Mouse (Mus musculus) thymus, adult 18-20 months (tissue): ENCODE results near the gene Galnt2.

Experiments used
- DNase-seq, 2 experiments: peaks; one replicate each; pipeline ENCODE4 v3.0.0; 2022; ENCODE audit warnings: mixed read lengths in 2 of 2

Gene Galnt2

DNA sequence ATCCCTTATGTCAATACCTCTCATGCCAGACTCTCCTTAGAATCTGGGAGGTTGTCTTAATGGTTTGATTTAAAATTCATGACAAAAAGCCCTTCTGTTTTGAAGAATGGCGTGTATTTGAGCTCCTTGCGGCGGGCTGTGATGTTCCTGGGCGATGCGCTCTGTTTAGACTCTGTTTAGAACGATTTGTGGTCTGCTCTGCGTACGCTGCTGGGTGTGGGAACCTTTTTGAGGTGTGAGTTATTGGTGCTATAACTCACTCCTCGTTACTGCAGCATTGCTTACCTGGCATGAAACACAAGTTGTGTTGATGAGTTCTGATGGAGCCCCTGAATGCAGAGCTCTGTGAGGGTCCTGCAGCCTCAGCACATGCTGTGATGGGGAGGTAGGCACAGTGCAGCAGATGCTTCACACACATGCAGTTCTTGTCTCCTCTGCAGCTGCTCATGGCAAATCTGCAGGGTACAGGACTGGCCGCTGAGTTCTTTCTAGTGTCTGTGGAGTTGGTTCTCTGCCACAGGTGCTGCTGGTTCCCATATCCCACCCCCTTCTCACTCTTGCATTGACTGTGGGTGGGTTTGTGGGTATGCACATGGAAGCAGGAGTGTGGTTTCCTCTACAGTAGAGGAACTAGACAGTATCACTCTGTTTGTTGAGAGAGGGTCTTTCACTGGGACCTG, 43.4 kb downstream of the Galnt2 start:
- peak; percentile 56 to 74 for DNase-seq

DNA sequence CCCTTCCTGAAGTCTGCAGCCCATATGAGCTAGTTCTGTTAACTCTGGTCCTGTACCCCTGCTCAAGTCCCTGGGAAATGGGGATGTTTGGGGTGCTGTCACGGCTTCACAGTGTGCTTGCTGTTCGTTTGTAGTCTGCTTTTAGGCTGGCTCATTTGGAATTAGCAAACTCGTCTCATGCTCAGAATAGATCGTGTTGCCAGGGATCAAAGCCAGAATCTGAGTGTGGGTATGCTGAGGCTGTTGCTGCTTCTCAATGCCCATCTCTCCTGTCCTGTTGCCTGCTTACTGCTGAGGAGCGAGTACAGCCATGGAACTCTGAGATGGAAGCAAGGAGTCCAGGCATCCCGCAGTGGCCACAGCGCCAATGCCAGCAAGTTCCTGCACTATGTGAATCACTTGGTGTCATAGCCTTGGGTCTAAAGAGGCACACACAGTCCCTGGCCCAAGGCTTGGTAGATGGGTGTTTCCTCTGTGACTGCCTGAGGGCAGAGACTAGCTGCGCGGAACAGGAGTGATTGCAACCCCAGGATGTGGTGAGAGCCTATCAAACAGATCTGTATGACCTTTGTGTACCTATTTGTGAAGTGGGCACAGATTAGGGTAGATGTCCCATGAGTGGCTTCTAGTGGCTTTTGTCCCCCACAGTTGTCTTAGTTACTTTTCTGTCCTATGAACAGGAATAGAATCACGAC, 44.3 kb downstream of the Galnt2 start:
- no peak for DNase-seq

DNA sequence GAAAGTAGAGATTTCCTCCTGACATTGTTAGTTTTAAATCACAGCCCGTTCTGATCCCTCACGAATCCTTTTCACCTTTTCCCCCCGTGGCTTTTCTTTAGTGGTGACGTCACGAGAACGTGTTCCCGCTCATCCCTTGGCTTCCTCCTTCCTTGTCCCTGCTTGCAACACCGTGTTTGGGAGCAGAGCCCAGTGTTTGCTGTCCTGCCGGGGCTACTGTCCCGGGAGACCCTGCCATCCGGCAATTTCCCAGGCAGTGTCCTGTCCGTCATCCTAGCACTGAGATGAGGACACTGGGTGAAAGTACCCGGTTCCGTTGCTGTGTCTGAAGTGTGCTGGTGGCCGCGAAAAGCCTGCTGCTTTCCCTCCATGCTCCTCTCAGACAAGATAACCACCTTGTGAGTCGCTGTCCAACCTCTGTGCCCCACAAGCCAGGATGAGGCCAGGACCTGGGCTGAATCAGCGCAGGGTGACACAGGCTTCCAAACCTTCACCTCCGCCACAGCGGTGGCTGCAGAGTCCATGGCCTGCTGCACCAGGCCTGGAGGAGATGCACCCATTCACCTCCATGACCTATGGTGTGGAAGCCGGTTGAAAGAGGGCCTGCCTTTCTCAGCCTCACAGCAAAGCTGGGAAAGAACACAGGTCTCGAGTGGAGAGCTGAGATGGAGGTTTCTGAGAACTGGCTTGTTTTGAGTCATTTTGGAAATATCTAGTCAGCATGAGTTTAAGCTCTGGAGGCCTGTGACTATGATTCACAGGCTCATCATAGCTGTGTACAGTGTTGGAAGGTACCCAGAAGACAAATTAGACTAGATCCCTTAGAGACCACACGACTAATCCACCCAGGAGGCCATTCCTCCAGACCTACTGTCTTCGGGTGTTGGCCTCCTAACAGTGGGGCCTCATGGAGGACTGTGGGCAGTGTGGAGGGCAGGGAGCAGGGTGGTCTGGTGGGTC, 47.0 kb downstream of the Galnt2 start:
- no peak for DNase-seq

DNA sequence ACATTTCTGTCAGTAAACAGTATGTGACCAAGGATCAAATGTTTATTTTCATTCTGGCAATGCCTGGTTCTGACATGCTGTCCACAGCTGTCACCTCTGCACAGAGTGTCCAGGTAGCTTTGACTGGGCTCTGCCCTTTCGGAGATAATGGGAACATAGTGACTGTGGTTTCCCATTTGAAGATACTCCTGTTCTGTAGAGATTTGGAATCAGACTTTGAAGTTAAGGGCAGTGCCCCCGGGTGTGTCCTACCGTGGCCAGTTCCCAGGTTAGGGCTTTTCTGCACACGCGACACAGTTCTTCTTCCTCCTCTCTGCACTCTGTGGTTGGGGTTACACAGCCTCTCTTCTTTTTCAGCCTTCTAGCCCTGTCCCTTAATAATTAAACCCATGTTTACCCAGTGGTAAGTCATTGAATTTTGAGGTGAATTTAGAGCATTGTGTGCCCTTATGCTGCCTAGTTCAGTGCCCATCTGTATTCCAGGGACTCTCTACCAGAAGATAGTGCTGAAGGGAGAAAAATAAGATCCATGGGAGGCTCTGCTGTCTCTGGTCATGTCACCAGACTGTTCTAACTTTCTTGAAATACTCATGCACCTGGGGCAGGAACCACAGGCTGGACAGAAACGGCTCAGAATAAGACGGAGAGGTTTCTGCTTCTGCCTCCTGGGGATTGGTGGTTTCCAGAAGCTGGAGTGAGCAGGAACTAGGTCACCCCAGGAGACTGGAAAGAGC, 47.9 kb downstream of the Galnt2 start:
- DNase-seq: no peak

DNA sequence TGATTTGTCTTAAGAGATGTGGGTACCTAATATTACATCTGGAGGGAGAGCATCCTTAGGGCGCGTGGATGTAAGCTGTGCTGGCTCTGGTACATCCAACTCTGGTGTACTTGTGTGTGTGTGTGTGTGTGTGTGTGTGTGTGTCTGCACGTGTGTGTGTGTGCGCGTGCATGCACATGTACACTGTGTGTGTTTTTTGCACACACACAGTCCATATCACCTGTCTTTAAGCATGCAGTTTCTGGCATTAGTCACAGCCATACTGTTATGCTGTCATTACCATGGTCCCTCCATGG, 48.4 kb downstream of the Galnt2 start:
- DNase-seq: no peak

DNA sequence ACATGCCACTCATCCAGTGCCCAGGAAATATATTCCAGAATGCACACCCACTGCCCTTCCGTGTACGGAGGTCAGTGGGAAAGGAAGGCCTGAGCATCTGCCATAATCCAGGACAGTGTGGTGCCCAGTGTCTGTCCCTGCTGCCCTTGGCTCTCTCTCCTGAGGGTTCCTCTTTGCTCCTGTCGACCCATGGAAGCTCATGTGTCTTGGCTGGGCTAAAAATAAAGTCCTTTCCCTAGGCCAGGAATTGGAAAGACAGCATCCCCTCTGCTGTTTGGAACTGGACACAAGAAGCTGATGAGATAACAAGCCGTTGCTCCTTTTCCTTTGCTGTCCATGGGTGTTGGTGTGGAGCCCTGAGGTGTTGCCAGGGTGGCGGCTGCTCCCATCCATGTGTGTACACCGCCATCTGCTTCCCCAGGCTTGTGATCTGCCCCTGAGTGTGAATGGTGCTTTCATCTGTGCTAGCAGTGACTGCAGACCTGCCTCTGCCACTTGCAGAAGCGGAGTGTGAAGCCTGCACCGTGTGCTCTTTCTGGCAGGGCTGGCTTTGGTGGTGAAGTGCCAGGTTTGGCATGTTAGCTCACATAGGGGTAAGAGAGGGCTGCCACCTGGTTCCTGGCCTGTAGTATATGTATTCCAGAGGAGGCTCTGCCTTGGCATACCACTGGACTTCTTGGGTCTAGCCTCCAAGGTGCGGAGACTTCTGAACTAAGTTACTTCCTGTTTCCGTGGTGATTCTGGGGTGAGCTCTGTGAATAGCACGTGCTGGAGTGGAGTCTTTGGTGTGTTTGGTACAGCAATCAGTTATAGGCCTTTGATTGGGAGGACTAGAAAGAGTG, 50.7 kb downstream of the Galnt2 start:
- no peak for DNase-seq

DNA sequence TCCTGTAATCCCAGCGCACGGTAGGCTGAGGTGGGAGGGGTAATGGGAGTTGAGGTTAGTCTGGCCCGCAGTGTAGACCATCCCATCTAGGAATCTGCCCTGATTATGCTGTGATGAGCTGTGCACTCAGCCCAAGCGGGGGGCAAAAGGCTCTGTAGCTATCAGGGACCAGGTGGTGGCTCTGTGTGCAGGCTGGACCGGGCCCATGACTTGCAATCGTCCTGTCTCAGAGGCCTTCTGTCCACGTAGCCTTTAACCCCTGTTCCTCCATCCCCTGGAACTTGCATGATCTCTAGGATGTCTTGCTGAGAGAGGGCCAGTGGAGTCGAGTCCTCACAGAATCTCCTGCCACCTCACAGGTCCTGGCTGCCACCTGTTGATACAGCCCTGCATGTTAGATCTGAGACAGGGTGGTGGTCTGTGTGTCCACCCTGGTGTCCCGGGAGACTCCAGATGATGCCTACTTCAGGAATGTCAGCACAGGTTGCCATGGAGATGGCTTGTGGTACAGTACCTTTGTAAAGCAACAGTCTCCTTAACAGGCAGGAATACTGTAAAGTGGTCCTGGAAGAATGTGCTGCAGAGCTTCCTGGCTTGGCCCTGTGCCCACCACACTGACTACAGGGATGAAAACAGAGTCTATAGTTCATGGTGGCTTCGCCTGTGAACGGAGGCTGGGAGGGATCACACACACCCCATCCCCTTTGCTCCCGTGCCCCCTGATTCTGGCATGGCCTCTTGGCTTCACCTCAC, 51.9 kb downstream of the Galnt2 start:
- no peak for DNase-seq

DNA sequence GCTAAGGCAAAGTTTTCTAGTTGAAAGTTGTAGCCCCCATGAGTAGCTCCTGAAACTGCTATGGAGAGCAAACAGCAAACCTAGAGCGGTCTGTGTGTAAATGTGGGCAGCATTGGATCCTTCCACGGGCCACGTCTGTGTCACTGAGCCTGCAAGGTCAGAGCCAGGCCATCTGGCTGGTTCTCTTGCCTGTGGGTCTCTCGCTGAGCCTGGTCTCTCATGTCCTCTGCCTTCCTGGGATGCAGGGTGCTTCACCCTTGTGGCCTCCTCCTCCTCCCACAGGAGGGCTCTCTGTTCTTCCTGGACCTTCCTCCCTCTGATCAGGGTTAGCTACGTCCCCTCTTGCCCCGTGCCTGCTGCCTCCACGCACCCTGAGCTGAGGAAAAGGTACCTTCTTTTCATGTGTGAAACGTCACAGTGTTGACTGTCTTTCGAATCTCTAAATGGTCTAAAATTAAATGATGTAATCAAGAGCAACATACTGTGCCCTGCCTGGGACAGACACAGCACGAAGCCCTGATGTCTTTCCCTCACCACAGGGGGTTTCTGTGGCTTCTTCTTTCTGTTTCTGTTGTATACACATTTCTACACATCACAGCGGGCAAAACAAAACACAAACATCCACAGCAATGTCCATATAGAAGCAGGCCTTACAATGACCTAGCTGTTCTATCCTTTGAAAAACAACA, 52.6 kb downstream of the Galnt2 start:
- DNase-seq: no peak

DNA sequence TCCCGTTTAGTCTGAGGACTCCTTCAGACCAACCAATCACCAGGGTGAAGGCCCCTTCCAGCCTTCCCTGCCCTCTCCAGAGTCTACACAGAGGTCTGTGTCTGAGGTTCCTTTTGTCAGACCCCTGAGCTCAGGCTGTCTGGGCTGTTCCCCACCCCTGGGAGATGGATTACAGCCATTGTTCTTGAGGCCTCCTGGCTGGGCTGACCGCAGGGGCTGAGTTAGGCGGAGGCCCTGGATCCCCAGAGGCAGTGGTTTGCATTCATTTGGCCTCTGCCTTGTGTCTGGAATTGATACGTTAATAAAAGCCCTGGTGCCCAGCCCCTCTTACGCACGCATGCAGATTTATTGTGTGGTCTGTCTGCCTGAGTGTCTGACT, 53.1 kb downstream of the Galnt2 start:
- no peak for DNase-seq

DNA sequence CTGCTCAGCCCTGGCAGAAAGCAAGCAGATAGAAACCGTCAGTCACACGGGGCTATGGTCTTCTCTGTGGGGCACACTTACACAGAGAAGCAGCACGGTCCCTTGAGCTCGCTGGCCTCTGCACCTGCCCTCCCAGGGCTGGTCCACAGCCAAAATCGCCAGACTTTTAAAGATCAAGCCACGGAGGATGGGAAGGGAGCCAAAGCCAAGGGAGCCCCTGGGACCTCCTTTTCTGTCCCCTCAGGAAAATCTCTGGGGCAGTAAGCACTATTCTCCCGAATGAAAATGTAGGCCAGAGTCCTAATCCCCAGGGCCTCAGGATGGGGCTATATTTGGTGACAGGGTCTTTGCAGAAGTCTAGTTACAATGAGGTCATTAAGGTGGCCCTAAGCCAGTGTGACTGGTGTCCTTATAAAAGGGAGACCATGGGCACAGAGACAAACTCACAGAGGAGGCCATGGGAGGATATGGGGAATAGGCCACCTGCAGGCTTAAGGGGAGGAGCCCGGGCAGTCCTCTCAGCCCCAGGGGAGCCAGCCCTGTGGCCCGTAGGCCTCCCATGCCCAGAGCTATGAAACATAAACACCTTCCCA, 53.9 kb downstream of the Galnt2 start:
- no peak for DNase-seq

DNA sequence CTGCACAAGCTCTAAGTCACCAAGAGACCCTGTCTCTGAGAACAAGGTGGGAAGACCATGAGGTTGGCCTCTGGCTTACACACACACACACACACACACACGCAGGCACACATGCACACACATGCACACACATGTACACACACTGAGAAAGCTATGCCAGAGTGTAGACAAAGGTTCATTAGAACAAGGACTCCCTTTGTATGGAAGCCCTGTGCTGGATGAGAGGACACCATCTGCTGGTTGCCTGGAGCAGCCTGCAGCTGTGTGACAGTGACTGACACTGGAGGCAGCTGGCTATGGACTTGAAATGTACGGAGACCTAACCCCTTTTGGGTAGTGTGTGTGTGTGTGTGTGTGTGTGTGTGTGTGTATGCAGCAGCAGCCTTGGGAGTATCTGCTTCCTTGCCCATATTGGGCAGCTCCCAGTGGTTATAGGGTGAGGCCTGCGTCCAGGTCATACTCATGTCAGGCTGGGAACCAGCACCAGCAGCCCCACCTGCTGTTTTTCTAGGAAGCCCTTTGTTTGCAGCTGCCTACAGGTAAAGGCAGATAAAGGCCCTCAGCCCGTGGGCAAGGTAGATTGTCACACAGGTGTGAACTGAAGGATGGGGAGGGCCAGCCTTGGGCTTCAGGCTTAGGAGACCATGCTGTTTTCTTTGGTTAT, 55.4 kb downstream of the Galnt2 start:
- DNase-seq: no peak

DNA sequence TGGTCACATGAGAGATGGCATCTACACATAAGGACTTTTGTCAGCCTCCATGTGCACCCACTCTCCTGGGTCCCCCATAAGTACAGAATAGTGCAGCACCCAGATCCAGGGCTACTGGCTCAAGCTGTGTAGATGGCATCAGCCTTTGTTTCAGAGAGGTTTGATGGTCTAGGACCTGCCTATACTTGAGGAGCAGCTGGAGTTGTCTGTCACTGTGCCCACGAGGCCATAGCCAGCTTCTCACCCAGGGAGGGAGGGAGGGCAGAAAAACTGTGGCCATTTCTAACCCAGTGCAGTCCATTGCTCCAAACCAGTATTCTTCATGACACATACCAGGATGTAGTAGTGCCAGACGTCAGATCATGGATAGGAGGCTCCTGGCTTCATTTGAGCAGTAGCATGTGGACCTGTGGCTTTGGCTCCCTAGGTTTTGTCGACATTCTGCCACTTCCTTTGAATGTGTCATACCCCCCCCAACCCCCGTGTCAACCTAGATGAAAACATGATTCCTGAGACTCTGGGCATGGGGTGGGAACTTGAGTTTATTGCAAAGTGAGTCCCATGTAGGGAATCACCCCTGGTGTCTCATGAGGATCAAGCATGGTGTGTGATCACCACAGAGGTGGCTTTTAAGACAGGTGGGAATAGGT, 57.1 kb downstream of the Galnt2 start:
- DNase-seq: no peak

DNA sequence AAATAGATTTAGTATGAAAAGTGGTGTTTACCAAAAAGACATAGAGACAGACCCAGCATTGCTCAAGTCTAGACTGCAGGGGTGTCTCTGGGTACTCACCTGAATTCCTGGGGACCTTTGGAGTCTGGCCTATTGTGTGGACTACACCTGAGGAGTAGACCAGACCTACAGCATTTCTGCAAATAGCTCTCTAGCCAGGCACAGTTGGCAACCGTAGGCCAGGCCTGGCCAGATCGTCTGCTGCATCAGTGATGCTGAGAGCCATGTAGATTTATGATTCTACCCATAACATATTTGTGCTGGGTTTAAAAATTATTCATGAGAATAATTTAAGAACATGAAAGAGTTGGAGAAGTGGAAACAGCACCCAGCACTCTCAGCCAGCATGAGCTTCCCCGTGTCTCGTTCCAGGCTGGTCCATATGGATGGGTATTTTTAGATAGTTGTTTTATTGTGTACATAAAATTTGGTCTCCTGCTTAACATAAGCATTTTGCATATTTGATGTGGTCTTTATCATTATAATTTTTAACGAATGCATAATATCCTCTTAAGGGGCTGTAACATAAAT, 58.4 kb downstream of the Galnt2 start:
- DNase-seq: no peak

DNA sequence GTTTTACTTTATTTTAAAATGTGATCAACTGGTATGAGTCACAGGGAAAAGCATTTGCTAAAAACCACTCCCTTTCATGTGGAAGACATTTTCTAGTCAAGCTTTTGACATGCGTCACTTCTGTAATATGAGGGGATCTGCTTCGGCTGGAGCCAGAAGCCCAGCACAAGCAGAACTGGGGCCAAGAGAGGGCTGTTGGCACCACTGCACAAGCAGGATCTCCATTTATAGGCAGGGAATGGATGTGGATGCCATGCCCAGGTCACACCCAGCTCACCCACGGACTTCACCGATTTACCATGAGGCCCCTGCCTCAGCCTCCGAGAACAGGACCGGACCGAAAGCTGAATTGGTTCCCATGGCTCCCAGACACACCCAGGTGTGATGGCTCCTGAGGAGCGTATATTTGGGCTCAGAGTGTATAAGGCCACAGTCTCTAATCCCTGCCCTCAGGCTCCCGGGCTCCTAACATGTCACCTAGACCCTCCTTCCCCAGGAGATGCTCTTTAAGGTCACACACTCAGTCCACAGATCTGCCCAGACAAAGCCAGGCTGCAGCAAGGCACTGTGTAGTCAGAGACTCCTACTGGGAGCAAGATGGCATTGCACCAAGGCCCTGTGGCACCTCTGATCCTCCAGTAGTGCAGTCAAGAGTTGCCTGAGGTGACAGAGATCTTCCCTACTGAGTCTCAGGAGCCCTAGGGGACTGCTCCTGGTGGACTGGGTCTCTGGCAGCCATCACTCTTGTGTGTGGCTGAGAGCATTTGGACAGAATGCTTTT, 59.9 kb downstream of the Galnt2 start:
- DNase-seq: no peak

DNA sequence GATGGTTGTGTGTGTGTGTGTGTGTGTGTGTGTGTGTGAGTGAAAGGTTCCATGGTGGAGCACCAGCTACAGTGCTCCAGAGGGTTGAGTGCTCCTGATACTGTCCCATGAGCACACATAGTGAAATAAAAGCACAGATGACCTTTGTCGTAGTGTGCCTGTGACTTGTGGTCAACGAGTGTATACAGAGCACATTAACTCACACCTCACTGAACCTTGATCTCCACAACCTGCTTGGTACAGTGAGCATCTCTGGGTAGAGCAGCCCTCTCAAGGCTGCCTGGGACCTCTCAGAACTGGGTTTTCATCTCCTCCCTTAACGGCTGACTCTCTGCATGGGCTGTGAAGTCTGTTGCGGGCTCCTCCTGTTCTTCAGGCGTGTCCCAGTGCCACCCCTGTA, 60.5 kb downstream of the Galnt2 start:
- no peak for DNase-seq

DNA sequence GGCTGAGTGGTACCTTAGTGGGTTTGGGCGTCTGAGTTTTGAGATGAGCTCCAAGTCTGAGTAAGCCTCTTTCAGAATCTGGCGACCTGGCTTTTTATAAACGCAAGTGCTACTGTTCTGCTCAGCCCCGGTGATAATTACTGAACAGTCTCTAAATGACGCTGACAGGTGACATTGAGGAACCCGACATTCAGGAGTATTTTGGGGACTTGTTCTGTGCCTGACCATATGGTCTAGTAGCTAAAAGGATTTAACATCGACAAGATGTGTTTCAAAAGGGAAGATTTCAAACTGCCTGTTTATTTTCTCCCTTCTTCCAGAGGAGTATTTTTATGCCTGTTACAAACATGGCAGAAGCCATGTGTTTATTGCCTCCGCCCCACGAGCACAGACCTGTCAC, 61.8 kb downstream of the Galnt2 start:
- DNase-seq: no peak

DNA sequence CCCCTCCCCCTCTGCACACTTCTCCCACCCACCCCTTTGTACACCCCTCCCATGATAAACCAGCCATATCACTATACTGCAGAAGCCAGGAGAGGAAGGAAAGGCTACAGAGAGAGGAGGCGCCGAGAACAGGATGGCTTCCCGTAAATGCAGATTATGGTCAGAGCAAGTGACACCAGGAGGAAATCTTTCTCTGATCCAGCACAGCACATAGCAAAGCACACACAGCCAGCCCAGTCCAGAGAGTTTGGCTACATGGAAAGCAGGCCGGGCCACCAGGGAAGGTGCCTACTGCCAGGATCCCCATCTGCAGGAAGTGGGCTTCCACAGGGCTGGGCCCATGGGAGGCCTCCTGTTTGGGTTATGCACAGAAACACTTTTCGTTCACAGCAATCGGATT, 63.2 kb downstream of the Galnt2 start:
- no peak for DNase-seq

DNA sequence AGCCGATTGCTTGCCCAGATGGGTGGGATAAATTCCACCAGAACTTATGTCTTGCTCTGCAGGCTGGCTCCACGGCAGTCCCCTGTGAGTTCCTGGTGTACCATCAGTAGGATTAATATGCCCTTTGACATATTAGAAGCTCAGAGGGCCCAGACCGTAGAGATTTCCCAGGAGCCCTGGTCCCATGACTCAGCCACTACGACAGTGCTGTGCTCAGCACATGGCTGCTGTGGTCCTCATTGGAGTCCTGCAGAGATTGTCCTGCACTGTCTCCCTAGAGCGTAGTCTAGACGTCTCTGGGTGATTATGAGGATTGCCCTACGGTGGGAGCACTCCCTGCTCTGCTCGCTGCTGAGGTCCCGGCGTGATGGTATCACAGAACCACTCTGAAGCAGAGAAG, 63.7 kb downstream of the Galnt2 start:
- DNase-seq: no peak
